In genomic region chr16:4199995-4200394, GRCm38 (mm10) we compare ENCODE assay signal across 14 mouse cellular contexts. TPM values are rescaled to one million over a fixed set of nuclear protein-coding genes. Genes with fewer than 3 reads are reported as not detected.
DNase-seq lines count a peak whose midpoint lies in the region; ATAC-seq and TF ChIP-seq lines count a peak whose summit lies in the region.
"Had no signal": no experiment of that assay in that cellular context is flagged by ENCODE, and none has a peak within 500 bp of the region (broad histone marks: within the 10 kb centered on the region; RNA-seq: fewer than 3 reads in every experiment).

No protein-coding gene starts in this region.

- H3K9me3 ChIP-seq in intestine, postnatal 0 days (ENCODE audit: control insufficient read depth): no peaks in the 10 kb centered on the region
- no peaks in the 10 kb centered on the region for H3K9me3 ChIP-seq in limb, embryonic 10.5 days (replicated peaks)
- H3K9me3 ChIP-seq: forebrain, embryonic 12.5 days had no signal

- TF ChIP-seq CTCF in intestine, postnatal 0 days (IDR thresholded peaks at IDR 0.05; ENCODE audit: low read depth): no peak

- 5% methylated on average over 1 of the region's 1 CpGs for WGBS in intestine, postnatal 0 days
- WGBS in limb, embryonic 10.5 days: 71% methylated on average over 1 of the region's 1 CpGs

- intact Hi-C loops in heart, postnatal 36 days (cut with DNase I): no loop called here

- H3K4me3 ChIP-seq in intestine, postnatal 0 days (ENCODE audit: low read depth, low read length): no peak overlapping the region
- H3K4me3 ChIP-seq in limb, embryonic 10.5 days: no peak overlapping the region
- H3K4me3 ChIP-seq: forebrain, embryonic 12.5 days; layer of hippocampus, adult 2 months had no signal

- H3K27ac ChIP-seq in intestine, postnatal 0 days (ENCODE audit: low read depth, low read length): no peak overlapping the region
- no peak overlapping the region for H3K27ac ChIP-seq in limb, embryonic 10.5 days
- H3K27ac ChIP-seq: forebrain, embryonic 12.5 days; layer of hippocampus, adult 2 months had no signal

- no peaks in the 10 kb centered on the region for H3K36me3 ChIP-seq in intestine, postnatal 0 days (ENCODE audit: control insufficient read depth, insufficient read depth)
- H3K36me3 ChIP-seq in limb, embryonic 10.5 days: peaks cover 20% of the 10 kb centered on the region
- H3K36me3 ChIP-seq: forebrain, embryonic 12.5 days had no signal

- no peak overlapping the region for H3K4me2 ChIP-seq in intestine, postnatal 0 days (replicated peaks; ENCODE audit: low read depth)
- H3K4me2 ChIP-seq: forebrain, embryonic 12.5 days had no signal

- no peaks in the 10 kb centered on the region for H3K27me3 ChIP-seq in intestine, postnatal 0 days (replicated peaks; ENCODE audit: control insufficient read depth, insufficient read depth, low read length)
- H3K27me3 ChIP-seq in limb, embryonic 10.5 days (ENCODE audit: low read depth, poor library complexity, severe bottlenecking): no peaks in the 10 kb centered on the region
- H3K27me3 ChIP-seq: forebrain, embryonic 12.5 days had no signal

- no peak overlapping the region for H3K9ac ChIP-seq in intestine, postnatal 0 days (ENCODE audit: low read depth, low read length)
- H3K9ac ChIP-seq: forebrain, embryonic 12.5 days had no signal

- DNase-seq in heart, adult 11 months: peak; percentile 81
- DNase-seq in heart, postnatal 36 days: no peak
- peak; percentile 55 for DNase-seq in MEL-GATA-1-ER (ENCODE audit: extremely low read depth, low read depth)
- no peak for DNase-seq in limb, embryonic 10.5 days (ENCODE audit: low spot score)
- no peak for DNase-seq in right cerebral cortex, postnatal 14 days
- no peak for DNase-seq in right cerebral cortex, adult 18-20 months
- DNase-seq: cerebellum, adult 11-12 months; gastrocnemius, postnatal 36 days; heart, postnatal 4 days; thymus, adult 18-20 months had no signal

- H3K4me1 ChIP-seq in intestine, postnatal 0 days (replicated peaks; ENCODE audit: control insufficient read depth, insufficient read depth, low read length): peaks cover 4% of the 10 kb centered on the region; the same call in 1 of the 2 replicates
- no peaks in the 10 kb centered on the region for H3K4me1 ChIP-seq in limb, embryonic 10.5 days

- ATAC-seq in intestine, postnatal 0 days: peak; percentile 60
- ATAC-seq in megakaryocyte-erythroid progenitor cell, adult 5-6 weeks (replicated peaks; ENCODE audit: low FRiP score, low TSS enrichment, poor library complexity, severe bottlenecking): peak; percentile 94

RNA-seq across cellular contexts. Expression of gene Crebbp, which starts 13.8 kb away (rescaled TPM):
- 10 to 100 TPM; 40.5 to 42.9 TPM for total RNA-seq in heart, postnatal 36 days (2021)
- 22.7 and 33.1 TPM in 2 replicates for polyA plus RNA-seq in intestine, postnatal 0 days (2015; fragmentation: Nextera tagmentation; extraction: Ambion mirVana)
- total RNA-seq in megakaryocyte-erythroid progenitor cell, adult 5-6 weeks (2014; fragmentation: Nextera tagmentation): 39.7 and 41.0 TPM in 2 replicates
- total RNA-seq in megakaryocyte-erythroid progenitor cell, adult 5-6 weeks (2017): 10.2 and 14.4 TPM in 2 replicates
- 31.1 and 36.9 TPM in 2 replicates for polyA plus RNA-seq in limb, embryonic 10.5 days (2016; fragmentation: Nextera tagmentation; extraction: Ambion mirVana)

Comparison
In these comparisons a context has a peak if more than half of its experiments do, and no peak if none do; other contexts are left out.
1. DNase-seq: peak in heart, adult 11 months (single experiment) and MEL-GATA-1-ER (single experiment); none in heart, postnatal 36 days (0 of 2), limb, embryonic 10.5 days (single experiment), right cerebral cortex, postnatal 14 days (single experiment) and right cerebral cortex, adult 18-20 months (single experiment).